Mouse (Mus musculus): ENCODE measurements at regions not wholly inside any gene's neighbourhood (a gene's known extent, or its start where the extent isn't known, plus 50 kb on each side); places are given as distances from the start of the nearest gene placed in this dataset.
"Not testable (repeated sequence)": the region's sequence is repeated elsewhere in the genome, so short reads cannot be mapped to it uniquely, and the experiment has no call there.

DNA sequence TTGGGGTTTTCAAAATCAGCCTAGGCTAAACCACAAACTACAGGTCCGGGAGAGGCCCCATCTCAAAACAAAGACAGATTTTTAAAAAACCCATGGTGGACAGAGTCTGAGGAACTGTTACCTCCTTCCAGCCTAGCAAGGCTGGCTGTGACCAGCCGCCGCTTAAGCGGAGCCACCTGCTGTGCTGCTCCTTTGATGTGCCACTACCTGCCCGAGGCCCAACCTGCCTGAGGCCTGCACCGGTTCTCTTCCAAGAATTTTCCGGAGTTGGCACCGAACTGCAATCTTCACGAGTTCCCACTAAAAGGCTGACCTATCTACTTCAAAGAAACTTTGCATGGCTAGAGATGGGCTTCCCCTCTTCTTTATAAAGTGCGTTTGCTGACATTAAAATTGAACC, 97.6 kb downstream of the Dusp6 start:
- intact Hi-C loops (cut with DNase I); DNase-seq: not testable (repeated sequence)

DNA sequence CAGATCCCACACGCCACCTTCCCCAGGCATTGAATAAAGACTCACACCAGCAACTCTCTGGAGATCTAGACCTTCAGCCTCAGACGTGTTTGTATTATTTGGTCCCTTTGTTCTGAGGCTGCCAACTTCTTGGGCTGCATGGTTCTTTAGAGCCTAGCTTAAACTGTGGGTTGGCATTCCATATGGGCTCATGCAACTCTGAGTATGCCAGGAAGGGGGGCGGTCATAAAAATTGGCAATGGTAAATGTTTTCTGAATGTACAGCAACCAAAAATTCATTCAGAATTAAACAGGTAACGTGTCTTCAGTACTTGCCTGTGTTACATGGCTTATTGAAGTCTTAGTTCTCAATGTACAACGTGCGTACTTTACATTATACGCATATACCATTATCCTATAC, 103.1 kb downstream of the Dusp6 start:
- intact Hi-C loops (cut with DNase I): loop anchor here (5.0 kb wide), 1 partner anchor 49 kb away; no protein-coding TSS in a partner anchor
- DNase-seq: no peak

DNA sequence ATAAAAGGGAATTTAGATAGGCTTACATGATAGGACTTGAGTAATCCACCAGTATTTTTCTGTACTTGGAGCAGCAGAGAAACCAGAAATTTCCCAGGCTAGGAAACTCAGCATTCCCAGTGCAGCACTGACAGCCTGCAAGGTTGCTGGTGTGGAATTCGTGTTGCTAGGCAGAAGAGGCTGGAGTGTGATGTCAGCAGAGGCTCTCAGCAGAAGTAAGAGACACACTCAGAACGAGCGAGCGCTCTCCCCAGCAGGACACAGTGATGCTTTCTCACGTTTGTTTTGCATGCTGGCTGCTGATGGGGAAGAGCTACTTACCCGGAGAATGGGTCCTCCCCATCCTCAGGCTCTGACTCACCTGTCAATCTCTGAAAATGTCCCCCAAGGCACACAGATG, 104.7 kb downstream of the Dusp6 start:
- intact Hi-C loops (cut with DNase I): loop anchor here (5.0 kb wide), 1 partner anchor 50 kb away; no protein-coding TSS in a partner anchor

DNA sequence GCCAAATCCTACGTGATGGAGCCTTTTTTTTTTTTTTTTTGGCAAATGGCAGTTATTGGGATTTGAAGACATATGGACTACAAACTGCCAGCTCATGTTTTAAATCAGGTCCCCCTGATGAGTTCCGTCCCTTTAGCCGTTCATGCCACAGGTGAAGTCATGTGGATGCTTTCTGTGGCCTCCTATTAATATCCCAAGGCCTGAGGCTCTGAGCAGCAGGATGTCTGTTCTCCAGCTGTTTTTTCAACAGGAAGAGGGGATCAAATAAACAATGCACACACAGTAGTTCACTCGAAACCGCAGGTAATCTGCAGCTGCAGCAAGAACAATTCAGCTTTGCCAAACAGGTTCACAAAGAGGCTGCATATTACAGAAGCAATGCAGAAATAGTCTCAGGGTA, 112.1 kb downstream of the Dusp6 start:
- intact Hi-C loops (cut with DNase I): no loop called here
- DNase-seq: no peak

More for the DNA sequence above, 104.7 kb downstream of the Dusp6 start:
- no peak for DNase-seq

DNA sequence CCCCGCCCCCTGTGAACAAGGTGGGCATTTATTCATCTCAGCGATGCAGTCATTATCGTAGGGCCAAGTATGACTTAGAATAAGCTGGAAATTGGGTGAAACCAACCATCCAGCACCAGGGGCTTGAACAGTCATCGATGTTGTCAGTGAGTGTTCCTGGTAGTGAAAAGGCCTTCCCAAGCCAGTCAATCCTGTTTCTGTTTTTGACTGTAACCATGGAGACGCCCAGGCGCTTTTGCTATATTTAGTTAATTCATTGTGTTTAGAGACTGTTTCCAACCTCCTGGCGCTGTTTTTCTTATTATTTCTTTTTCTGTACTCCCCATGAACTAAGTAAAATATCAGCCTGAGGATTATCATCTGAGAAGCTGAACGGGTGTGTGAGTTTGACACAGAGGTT, 113.4 kb downstream of the Dusp6 start:
- intact Hi-C loops (cut with DNase I): no loop called here
- DNase-seq: no peak

DNA sequence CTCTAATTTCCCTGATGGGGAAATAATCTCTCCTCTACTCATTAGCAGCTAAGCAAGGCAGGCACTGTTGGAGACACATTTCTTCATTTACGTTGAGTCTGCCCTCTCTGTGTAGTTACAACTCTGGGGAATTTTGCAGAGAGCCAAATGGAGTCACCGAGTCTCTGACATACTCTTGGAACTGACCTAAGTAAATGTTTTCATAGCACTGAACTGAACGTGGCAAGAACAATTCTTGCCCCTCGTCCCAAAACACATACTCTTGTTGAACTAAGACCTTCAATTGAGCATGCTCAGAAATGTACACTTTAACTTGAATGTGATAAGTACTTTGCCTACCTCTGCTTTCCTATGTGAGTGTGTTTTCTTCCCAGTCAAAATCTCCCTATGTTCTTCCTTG, 114.5 kb downstream of the Dusp6 start:
- intact Hi-C loops (cut with DNase I): no loop called here
- DNase-seq: no peak

DNA sequence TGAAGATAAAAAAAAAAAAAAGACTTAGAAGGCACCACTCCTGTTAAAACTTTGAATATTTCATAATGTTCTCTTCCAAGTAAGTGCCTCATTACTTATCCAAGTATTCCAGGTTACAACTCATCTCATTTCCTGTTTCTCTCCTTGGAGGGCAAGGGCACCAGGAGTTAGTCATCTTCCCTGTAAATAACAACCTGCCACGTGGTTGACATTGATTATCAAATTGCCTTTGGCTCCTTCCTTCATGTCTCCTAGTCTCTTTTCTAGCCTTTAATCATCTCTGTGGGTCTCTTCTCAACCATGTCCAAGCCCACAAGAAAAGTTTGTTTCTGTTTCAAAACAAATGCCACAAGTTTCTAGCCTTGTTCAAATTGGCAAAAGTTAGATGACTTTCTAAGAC, 116.1 kb downstream of the Dusp6 start:
- intact Hi-C loops (cut with DNase I): loop anchor here (2.0 kb wide), 1 partner anchor 112 kb away; no protein-coding TSS in a partner anchor
- DNase-seq: no peak

DNA sequence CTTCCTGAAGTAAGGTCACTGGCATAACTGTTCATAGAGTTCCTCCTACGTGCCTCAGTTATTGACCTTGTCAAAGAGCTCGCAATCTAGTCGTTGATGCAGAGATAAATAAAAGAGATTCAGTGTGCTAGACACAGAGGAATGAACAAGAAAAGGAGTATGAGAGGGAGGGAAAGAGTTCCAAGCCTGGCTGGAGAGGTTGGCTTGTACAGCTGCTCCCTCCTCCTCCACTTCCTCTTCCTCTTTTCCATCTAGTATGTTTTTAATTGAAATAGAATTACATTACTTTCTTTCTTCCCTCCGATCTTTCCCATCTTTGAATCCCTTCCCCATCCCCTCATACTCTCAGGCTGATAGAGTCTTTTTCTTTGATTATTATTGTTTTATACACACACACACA, 117.1 kb downstream of the Dusp6 start:
- DNase-seq: no peak
- intact Hi-C loops (cut with DNase I): no loop called here

DNA sequence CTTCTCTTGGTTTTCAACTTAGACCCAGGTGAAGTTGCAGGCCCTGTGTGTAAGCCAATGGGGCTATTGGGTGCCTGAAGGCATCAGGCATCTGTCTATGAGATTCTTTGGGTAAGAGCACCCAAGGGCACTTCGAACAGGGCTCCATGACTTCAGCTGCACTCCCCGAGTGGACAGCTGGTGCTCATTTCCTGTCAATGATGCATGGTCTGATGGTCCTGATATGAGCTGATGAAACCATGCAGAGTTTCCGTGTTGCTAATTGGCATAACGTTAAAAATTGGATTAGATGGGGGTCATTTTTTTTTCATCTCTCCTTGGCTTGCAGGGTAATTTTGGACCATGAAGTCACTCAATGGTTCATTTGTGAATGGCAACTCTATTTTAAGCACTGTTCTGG, 120.0 kb downstream of the Dusp6 start:
- DNase-seq: no peak
- intact Hi-C loops (cut with DNase I): no loop called here

DNA sequence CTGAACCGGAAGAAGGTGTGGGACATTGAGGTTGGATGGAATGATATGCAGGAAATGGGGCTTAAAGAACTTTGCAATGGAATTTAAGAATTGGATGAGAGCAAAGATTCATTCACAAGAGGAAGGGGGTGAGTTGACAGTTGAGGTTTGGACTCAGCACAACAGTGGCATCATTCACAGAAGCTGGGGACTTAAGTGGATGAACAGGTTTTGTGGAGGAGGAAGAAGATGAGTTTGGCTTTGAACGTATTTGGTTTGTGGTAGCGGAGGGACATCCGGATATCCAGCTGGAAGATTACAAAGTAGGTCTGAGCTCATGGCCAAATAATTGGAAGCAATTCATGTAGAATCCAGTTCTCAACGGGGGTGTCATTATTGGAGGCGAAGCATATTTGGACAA, 121.3 kb downstream of the Dusp6 start:
- intact Hi-C loops (cut with DNase I): no loop called here
- DNase-seq: no peak

DNA sequence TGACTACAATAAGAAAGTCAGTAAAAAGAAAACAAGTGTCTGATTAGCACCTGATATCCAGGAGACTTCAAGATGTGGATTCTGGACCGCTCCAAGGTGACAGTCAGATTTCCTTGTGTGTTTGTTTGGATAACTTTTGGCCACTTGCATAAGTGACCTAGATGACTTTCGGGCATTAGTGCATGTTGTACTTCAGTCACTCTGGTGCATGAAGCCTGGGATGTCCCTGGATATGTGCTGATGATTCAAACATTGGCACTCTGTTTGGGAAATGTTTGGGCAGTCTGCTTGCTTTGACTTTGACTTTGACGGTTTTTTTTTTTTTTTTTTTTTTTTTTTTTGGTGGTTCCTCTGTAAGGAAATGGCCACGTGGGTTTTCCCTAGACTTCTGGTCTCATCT, 121.8 kb downstream of the Dusp6 start:
- intact Hi-C loops (cut with DNase I): no loop called here
- no peak for DNase-seq

DNA sequence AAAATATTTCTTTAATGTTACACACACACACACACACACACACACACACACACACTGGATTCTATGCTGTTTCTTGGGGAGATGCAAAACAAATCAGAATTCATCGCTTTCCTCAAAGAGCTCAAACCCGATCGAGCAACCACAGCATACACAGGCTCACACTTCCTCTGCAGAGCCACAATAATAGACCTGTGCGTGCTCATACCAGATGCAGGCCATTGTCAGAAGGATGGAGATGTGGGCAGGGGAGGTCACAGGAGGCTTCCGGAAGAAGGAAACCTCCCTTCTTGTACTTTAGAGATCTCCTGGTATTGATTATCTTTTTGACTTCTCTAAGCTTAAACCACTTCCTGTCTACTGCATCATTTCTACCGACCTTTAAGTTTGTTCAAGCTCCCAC, 122.8 kb downstream of the Dusp6 start:
- DNase-seq: no peak
- intact Hi-C loops (cut with DNase I): no loop called here

DNA sequence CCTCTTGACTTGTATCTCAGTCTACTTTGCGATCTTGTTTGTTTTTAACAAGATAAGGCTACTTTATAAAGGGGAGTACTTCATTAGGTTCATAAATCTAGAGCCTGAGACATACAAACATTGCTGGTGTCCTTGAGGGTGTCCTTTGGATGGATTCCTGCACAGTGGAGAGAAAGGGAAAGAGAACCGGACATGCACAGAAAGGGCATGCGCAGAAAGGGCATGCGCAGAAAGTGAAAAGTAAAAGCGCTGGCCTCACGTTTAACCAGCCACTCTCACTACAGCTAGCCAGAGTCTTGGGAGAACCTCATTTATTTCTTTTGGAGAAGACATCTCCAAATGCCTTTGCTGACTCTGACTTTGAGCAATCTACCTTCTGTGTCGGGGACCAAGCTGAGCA, 125.5 kb downstream of the Dusp6 start:
- no peak for DNase-seq

DNA sequence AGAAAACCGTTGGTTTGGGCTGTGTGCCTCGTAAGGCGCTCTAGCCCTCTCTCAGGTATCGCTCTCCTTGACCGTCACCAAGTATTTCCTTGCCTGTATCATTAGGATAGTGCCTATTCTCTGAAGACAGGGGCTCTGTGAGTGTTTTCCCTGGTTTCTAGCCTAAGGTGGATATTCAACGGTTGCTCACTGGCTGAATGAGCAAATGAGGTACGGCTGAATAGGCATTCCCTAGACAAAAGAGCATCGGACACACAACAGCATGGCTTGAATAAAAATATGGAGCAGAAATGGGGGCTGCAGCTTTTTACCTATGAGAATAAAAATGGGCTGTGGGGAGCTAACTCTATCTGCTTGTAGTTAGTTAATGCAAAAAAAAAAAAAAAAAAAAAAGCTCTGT, 126.0 kb downstream of the Dusp6 start:
- intact Hi-C loops (cut with DNase I): no loop called here
- no peak for DNase-seq

More for the DNA sequence above, 125.5 kb downstream of the Dusp6 start:
- intact Hi-C loops (cut with DNase I): no loop called here

DNA sequence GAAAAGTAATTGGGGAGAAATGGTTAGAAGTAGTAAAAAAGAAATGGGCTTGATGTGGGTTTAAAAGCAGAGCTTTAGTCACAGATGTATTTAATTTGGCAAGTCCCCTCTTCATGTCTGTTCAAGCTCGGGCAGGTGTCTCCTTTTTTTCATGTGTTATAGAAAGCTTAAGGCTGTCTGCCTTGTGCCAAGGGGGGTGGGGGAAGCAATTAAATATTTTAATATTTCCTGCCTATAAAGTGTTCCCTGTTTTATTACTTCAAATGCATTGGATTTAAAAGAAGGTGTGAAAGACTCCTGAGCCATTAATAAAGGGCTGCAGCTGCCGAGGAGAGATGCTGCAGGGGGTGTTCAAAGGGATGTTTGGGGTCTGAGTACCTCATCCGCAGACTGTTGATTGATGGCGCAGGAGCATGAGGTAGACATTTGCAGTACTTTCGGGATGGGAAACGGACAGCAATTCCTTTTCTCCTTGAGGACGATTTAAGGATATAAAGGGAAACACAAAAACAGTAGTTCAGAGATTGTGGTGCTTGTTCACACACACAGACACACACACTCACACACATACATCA, 127.7 kb downstream of the Dusp6 start:
- intact Hi-C loops (cut with DNase I): no loop called here
- no peak for DNase-seq

DNA sequence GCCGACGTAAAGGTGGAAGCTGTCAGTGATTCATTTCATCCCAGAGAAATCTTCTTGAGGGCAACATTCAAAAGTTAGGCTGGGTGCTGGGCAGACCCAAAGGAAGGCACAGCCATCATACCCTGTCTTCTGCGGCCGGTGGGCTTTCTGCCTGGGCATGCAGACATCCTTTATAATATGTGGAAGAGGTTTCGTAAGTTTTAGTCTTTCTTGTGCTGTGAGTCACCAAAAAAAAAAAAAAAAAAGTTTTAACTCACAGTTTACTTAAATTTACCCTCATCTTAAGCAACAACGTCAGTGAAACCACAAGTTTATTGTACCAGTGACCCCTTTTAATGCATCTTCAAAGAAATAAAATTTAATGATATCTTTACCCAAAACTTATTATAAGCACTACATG, 128.7 kb downstream of the Dusp6 start:
- DNase-seq: no peak
- intact Hi-C loops (cut with DNase I): no loop called here

DNA sequence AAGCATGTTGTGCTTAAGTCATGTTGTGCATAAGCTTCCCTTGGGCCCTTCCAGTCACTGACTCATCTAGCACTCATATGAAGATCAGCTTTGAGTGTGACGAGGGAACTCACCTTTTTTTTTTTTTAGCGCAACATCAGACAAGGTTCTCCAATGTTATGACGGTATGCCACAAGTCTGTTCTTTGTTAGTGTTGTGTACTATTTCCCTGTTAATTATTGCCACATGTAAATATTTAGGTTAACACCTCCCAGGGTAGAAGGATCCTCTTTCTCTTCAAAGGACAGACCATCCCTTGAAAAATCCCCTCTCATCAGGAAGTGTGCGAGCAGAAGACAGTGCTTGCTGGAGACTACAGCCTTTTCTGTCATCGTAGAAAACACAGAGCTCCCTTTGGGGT, 129.9 kb downstream of the Dusp6 start:
- intact Hi-C loops (cut with DNase I): no loop called here
- DNase-seq: no peak

DNA sequence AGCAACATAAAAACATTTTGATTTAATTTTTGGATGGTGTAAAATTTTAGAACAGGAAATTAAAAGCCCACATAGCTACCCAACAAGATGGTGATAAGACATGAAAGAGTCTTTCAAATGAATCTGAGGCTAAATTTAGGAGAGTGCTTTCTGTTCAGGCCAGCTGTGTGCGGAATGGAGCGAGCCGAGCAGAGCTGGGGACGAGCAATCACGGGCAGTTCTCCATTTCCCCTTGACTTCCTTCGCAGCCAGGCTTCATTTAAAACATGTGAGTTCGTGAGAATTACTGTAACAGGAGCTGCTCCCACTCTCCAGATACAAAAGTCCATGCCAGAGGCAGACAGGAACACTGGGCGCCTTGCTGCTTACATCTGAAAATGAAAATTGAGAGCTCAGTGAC, 130.5 kb downstream of the Dusp6 start:
- peak in 1 of 2 experiments; percentile 29 for DNase-seq

DNA sequence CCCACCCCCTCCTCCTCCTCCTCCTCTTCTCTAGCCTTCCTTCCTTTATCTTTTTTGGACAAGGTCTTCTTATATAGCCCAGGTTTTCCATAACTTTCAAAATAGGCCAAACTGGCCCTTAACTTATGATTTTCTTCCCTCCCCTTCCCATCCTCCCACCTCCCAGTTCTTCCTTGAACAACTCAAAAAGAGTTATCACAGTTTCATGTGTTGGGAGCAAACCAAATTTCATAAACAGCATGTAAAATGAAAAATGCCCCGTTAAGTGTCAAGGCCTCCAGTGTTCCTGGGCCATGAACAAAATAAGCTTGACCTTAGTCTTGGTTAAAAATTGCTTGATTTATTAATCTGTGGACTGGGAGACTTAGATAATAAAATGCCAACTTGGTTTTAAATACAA, 132.4 kb downstream of the Dusp6 start:
- no peak for DNase-seq
- intact Hi-C loops (cut with DNase I): no loop called here

More for the DNA sequence above, 130.5 kb downstream of the Dusp6 start:
- intact Hi-C loops (cut with DNase I): no loop called here

DNA sequence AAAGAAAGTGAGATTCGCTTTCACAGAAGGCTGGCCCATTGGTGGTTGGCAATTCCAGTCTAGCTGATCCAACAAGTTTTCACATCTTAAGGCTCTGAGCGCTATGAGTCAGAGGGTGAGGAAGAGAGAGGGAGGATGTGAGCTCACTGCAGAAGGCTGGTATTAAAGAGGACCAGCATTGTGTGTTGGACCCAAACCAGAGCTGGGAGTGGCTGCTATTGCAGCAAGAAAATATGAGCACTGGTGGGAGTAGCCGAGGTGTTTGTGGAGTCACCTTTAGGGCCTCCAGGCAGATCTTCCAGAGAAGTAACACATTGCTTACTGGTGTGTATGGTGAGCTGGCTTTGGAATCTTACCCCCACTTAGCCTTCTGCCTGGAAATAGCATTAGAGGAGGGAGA, 133.6 kb downstream of the Dusp6 start:
- no peak for DNase-seq
- intact Hi-C loops (cut with DNase I): no loop called here

DNA sequence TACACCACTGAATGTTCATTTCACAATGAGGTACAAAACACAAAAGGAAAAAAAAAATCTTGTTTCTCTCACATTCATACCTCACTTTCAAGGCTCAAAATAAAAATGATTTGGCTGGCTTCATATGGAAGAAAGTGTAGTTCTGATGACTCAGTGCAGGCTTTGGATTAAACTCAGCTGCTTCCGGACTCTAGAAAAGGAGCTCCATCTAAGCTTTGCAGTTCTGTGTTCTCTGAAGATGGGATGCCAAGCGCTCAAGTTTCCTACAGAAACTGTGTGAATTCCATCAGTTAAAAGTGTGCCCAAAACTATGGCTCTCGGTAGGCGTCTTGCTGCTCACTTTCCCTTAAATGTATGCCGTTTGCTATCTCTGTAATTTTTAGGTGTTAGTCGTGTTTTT, 137.0 kb downstream of the Dusp6 start:
- no peak for DNase-seq
- intact Hi-C loops (cut with DNase I): no loop called here

DNA sequence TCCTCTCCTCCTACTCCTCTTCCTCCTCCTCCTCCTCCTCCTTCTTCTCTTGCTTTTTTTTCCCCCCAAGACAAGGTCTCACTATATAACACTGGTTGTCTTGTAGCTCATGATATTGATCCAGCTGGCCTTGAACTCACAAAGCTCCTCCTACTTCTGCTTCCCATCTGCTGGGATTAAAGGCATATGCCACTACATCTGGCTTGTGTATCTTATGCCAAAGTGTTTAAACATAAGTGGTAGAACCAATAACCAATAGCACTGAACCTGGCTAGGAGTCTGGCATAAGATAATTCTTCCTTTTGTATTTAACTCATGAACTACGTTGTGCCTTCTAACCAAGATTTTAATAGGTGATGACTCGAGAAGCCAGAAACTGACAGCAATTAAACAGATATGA, 143.7 kb downstream of the Dusp6 start:
- intact Hi-C loops (cut with DNase I): loop anchor here (5.0 kb wide), 2 partner anchors 69 to 119 kb away; no protein-coding TSS in a partner anchor
- no peak for DNase-seq

DNA sequence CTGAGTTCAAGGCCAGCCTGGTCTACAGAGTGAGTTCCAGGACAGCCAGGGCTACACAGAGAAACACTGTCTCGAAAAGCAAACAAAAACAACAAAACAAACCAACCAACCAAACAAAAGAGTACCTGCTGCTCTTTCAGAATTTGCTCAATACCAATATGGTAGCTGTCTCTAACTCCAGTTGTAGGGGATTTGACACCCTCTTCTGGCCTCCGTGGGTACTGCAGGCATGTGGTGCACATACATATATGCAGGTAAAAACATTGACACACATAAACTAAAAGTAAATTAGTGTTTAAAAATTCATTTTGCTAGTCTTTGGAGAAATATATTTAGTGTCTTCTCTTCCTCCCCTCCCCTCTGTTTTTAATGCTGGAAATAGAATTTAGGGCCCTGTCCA, 145.8 kb downstream of the Dusp6 start:
- intact Hi-C loops (cut with DNase I): loop anchor here (2.0 to 5.0 kb wide), 3 partner anchors 71 to 144 kb away; no protein-coding TSS in a partner anchor
- DNase-seq: no peak
